Mouse (Mus musculus): ENCODE results near the gene Cnnm2. TPM values are rescaled to one million over a fixed set of nuclear protein-coding genes. Genes with fewer than 3 reads are reported as not detected.

Cnnm2 gene
- polyA plus RNA-seq, 1 experiment: not detected

- 52% methylated on average over 6 of the region's 6 CpGs for WGBS
- H3K4me3 ChIP-seq (ENCODE audit: insufficient read depth, low read depth, low read length): no peak overlapping the region
- H3K27ac ChIP-seq (ENCODE audit: insufficient read depth, low read depth, low read length): peak overlapping the region; percentile 68; the same call in 1 of the 2 replicates
- H3K4me1 ChIP-seq (ENCODE audit: control insufficient read depth, insufficient read depth, low read length): peaks cover 6% of the 10 kb centered on the region
- TF ChIP-seq POLR2A (IDR thresholded peaks at IDR 0.05; ENCODE audit: insufficient read depth, low read depth, low read length) (no peak), CTCF (IDR thresholded peaks at IDR 0.05; ENCODE audit: insufficient read depth, low read depth, low read length) (no peak)
Observed at GRCm38 (mm10) chr19:46920571-46920970, 159.2 kb downstream of the Cnnm2 start.

GRCm38 (mm10) chr19:46926357-46926756, 165.0 kb downstream of the Cnnm2 start:
- Histone ChIP-seq H3K4me3 (ENCODE audit: insufficient read depth, low read depth, low read length) (no peak overlapping the region), H3K27ac (ENCODE audit: insufficient read depth, low read depth, low read length) (peak overlapping the region; percentile 49), H3K4me1 (ENCODE audit: control insufficient read depth, insufficient read depth, low read length) (peaks cover 6% of the 10 kb centered on the region)
- 41% methylated on average over 4 of the region's 4 CpGs for WGBS
- TF ChIP-seq POLR2A (IDR thresholded peaks at IDR 0.05; ENCODE audit: insufficient read depth, low read depth, low read length) (no peak), CTCF (IDR thresholded peaks at IDR 0.05; ENCODE audit: insufficient read depth, low read depth, low read length) (no peak)

GRCm38 (mm10) chr19:46926951-46927350, 165.6 kb downstream of the Cnnm2 start:
- WGBS: 27% methylated on average over 5 of the region's 5 CpGs
- Histone ChIP-seq H3K27ac (ENCODE audit: insufficient read depth, low read depth, low read length) (peak overlapping the region; percentile 81), H3K4me3 (ENCODE audit: insufficient read depth, low read depth, low read length) (no peak overlapping the region), H3K4me1 (ENCODE audit: control insufficient read depth, insufficient read depth, low read length) (peaks cover 6% of the 10 kb centered on the region)
- no peak for TF ChIP-seq CTCF (IDR thresholded peaks at IDR 0.05; ENCODE audit: insufficient read depth, low read depth, low read length)
- TF ChIP-seq POLR2A (IDR thresholded peaks at IDR 0.05; ENCODE audit: insufficient read depth, low read depth, low read length): no peak

GRCm38 (mm10) chr19:46928136-46928535, 166.7 kb downstream of the Cnnm2 start:
- Histone ChIP-seq H3K4me1 (ENCODE audit: control insufficient read depth, insufficient read depth, low read length) (peaks cover 7% of the 10 kb centered on the region), H3K27ac (ENCODE audit: insufficient read depth, low read depth, low read length) (no peak overlapping the region), H3K4me3 (ENCODE audit: insufficient read depth, low read depth, low read length) (no peak overlapping the region)
- no peak for TF ChIP-seq CTCF (IDR thresholded peaks at IDR 0.05; ENCODE audit: insufficient read depth, low read depth, low read length)
- TF ChIP-seq POLR2A (IDR thresholded peaks at IDR 0.05; ENCODE audit: insufficient read depth, low read depth, low read length): no peak
- 45% methylated on average over 4 of the region's 4 CpGs for WGBS

DNA sequence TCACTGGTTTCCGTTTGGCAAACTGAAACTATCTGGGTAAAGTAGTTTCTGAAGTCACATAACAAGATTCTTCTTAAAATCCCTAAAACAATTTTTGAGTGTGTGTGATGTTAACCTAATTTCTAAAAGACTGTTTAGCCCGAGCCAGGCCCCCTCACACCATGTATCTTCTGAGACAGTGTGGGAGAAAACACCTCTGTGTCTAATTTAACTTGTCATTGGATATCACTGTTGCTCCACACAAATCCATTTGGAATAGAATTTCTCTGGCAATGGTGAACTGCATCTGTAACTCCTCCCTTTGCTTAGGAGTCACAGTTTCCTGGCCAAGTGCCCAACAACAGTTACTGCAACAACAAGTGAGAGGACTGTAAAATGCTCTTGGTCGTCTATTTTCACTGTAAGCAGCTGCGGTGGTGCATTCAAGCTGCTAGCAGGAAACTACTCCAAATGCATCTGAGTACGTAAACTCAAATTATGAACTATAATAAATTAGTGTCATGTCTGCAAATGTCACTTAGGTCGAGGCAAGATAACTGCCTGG, 167.7 kb downstream of the Cnnm2 start:
- peak overlapping the region; percentile 73; the same call in 1 of the 2 replicates for H3K27ac ChIP-seq (ENCODE audit: insufficient read depth, low read depth, low read length)

More for the DNA sequence above, 167.7 kb downstream of the Cnnm2 start:
- Histone ChIP-seq H3K4me1 (ENCODE audit: control insufficient read depth, insufficient read depth, low read length) (peaks cover 12% of the 10 kb centered on the region), H3K4me3 (ENCODE audit: insufficient read depth, low read depth, low read length) (no peak overlapping the region)
- TF ChIP-seq POLR2A (IDR thresholded peaks at IDR 0.05; ENCODE audit: insufficient read depth, low read depth, low read length): no peak
- TF ChIP-seq CTCF (IDR thresholded peaks at IDR 0.05; ENCODE audit: insufficient read depth, low read depth, low read length): no peak
- 14% methylated on average over 6 of the region's 6 CpGs for WGBS

Other genes starting within 250 kb of the Cnnm2 start
- gene Arl3, start 188.4 kb upstream of the Cnnm2 start, polyA plus RNA-seq (2012; ENCODE audit: insufficient read depth, insufficient read length, low replicate concordance, missing spikeins): not detected in 2 replicates
- not detected in 2 replicates for gene Sfxn2, start 188.2 kb upstream of the Cnnm2 start, polyA plus RNA-seq (2012; ENCODE audit: insufficient read depth, insufficient read length, low replicate concordance, missing spikeins)
- gene Wbp1l, start 162.5 kb upstream of the Cnnm2 start, polyA plus RNA-seq (2012; ENCODE audit: insufficient read depth, insufficient read length, low replicate concordance, missing spikeins): 293 TPM in 1 of 2 replicates, not detected in the other
- not detected in 2 replicates for gene Cyp17a1, start 88.4 kb upstream of the Cnnm2 start, polyA plus RNA-seq (2012; ENCODE audit: insufficient read depth, insufficient read length, low replicate concordance, missing spikeins)
- not detected in 2 replicates for gene Borcs7, start 71.7 kb upstream of the Cnnm2 start, polyA plus RNA-seq (2012; ENCODE audit: insufficient read depth, insufficient read length, low replicate concordance, missing spikeins)
- gene As3mt, start 54.1 kb upstream of the Cnnm2 start, polyA plus RNA-seq (2012; ENCODE audit: insufficient read depth, insufficient read length, low replicate concordance, missing spikeins): not detected in 2 replicates

Data from olfactory bulb, adult 2 months (tissue).